In genomic region chr11:78182450-78182849, GRCm38 (mm10) we compare ENCODE assay signal across 8 mouse cellular contexts. TPM values are rescaled to one million over a fixed set of nuclear protein-coding genes. Genes with fewer than 3 reads are reported as not detected.
DNase-seq lines count a peak whose midpoint lies in the region; ATAC-seq and TF ChIP-seq lines count a peak whose summit lies in the region.

No protein-coding gene starts in this region.

- peak overlapping the region; percentile 97 for H3K27ac ChIP-seq in layer of hippocampus, adult 2 months
- peak overlapping the region; percentile 99 for H3K27ac ChIP-seq in embryonic facial prominence, embryonic 10.5 days (replicated peaks)
- H3K27ac ChIP-seq in midbrain, postnatal 0 days (ENCODE audit: low read depth, low read length), result peak overlapping the region; percentile 93; the same call in 1 of the 2 replicates

- no peak for DNase-seq in layer of hippocampus, adult 2 months (ENCODE audit: low spot score in 2 of 2)
- DNase-seq in layer of hippocampus, adult 9-11 months, result no peak
- DNase-seq in embryonic facial prominence, embryonic 10.5 days (ENCODE audit: low spot score), result no peak
- peak; percentile 42 for DNase-seq in induced T-regulatory cell, adult 2 months (ENCODE audit: low read depth)
- DNase-seq in midbrain, postnatal 0 days (ENCODE audit: low spot score), result no peak
- DNase-seq in left cerebral cortex, adult 11 months (ENCODE audit: low spot score), result no peak
- no peak for DNase-seq in B cell, adult 2 months

- H3K36me3 ChIP-seq in embryonic facial prominence, embryonic 10.5 days (replicated peaks), result peaks cover 41% of the 10 kb centered on the region
- peaks cover 19% of the 10 kb centered on the region for H3K36me3 ChIP-seq in midbrain, postnatal 0 days (ENCODE audit: insufficient read depth, low read length)

- no peak for TF ChIP-seq CTCF in layer of hippocampus, adult 2 months (conservative IDR thresholded peaks at IDR 0.05)
- no peak for TF ChIP-seq CTCF in midbrain, postnatal 0 days (IDR thresholded peaks at IDR 0.05)

- peak overlapping the region; percentile 65 for H3K4me2 ChIP-seq in midbrain, postnatal 0 days (ENCODE audit: low read depth, low read length, poor library complexity, severe bottlenecking)

- H3K4me1 ChIP-seq in embryonic facial prominence, embryonic 10.5 days, result peaks cover 58% of the 10 kb centered on the region
- peaks cover 8% of the 10 kb centered on the region; the same call in 1 of the 2 replicates for H3K4me1 ChIP-seq in midbrain, postnatal 0 days (ENCODE audit: insufficient read depth, low read length)

- peak overlapping the region; percentile 94 for H3K9ac ChIP-seq in midbrain, postnatal 0 days (replicated peaks; ENCODE audit: low read length, poor library complexity, severe bottlenecking)

- H3K27me3 ChIP-seq in embryonic facial prominence, embryonic 10.5 days (replicated peaks; ENCODE audit: low read depth, poor library complexity, severe bottlenecking), result no peaks in the 10 kb centered on the region
- H3K27me3 ChIP-seq in midbrain, postnatal 0 days (ENCODE audit: insufficient read depth, low read length), result no peaks in the 10 kb centered on the region

- H3K4me3 ChIP-seq in layer of hippocampus, adult 2 months, result peak overlapping the region; percentile 100
- peak overlapping the region; percentile 95 for H3K4me3 ChIP-seq in embryonic facial prominence, embryonic 10.5 days
- H3K4me3 ChIP-seq in midbrain, postnatal 0 days (ENCODE audit: low read depth, low read length), result peak overlapping the region; percentile 82

- H3K9me3 ChIP-seq in embryonic facial prominence, embryonic 10.5 days, result no peaks in the 10 kb centered on the region
- H3K9me3 ChIP-seq in midbrain, postnatal 0 days (ENCODE audit: low read length), result no peaks in the 10 kb centered on the region

- 10% methylated on average over 7 of the region's 7 CpGs for WGBS in embryonic facial prominence, embryonic 10.5 days
- WGBS in midbrain, postnatal 0 days, result 11% methylated on average over 7 of the region's 7 CpGs

- ATAC-seq in midbrain, postnatal 0 days (ENCODE audit: low FRiP score), result no peak
- ATAC-seq in megakaryocyte-erythroid progenitor cell, adult 5-6 weeks (replicated peaks; ENCODE audit: low FRiP score, low TSS enrichment, poor library complexity, severe bottlenecking), result no peak

RNA-seq across cellular contexts. Expression of gene Rpl23a, which starts 0.9 kb away (rescaled TPM):
- 100 to 1,000 TPM; 747 to 755 TPM for total RNA-seq in layer of hippocampus, adult 2 months (2021)
- 1,123 and 1,138 TPM in 2 replicates for polyA plus RNA-seq in embryonic facial prominence, embryonic 10.5 days (2016; fragmentation: Nextera tagmentation; extraction: Ambion mirVana)
- 753 and 863 TPM in 2 replicates for total RNA-seq in midbrain, postnatal 0 days (2014; rRNA removed)
- polyA plus RNA-seq in midbrain, postnatal 0 days (2015; fragmentation: Nextera tagmentation; extraction: Ambion mirVana), result 853 and 860 TPM in 2 replicates
- total RNA-seq in megakaryocyte-erythroid progenitor cell, adult 5-6 weeks (2014; fragmentation: Nextera tagmentation), result 5,168 and 5,735 TPM in 2 replicates
- 4,325 and 4,755 TPM in 2 replicates for total RNA-seq in megakaryocyte-erythroid progenitor cell, adult 5-6 weeks (2017)

RNA-seq across cellular contexts. Expression of gene Rab34, which starts 5.8 kb away (rescaled TPM):
- 10 to 100 TPM; 33.3 TPM for total RNA-seq in layer of hippocampus, adult 2 months (2021)
- polyA plus RNA-seq in embryonic facial prominence, embryonic 10.5 days (2016; fragmentation: Nextera tagmentation; extraction: Ambion mirVana), result 107 and 123 TPM in 2 replicates
- total RNA-seq in midbrain, postnatal 0 days (2014; rRNA removed), result 71.3 and 78.4 TPM in 2 replicates
- 65.0 and 65.5 TPM in 2 replicates for polyA plus RNA-seq in midbrain, postnatal 0 days (2015; fragmentation: Nextera tagmentation; extraction: Ambion mirVana)
- 4.8 TPM in 1 of 2 replicates, not detected in the other for total RNA-seq in megakaryocyte-erythroid progenitor cell, adult 5-6 weeks (2014; fragmentation: Nextera tagmentation)
- total RNA-seq in megakaryocyte-erythroid progenitor cell, adult 5-6 weeks (2017), result not detected in 2 replicates

RNA-seq across cellular contexts. Expression of gene Tlcd1, which starts 5.9 kb away (rescaled TPM):
- total RNA-seq in layer of hippocampus, adult 2 months (2021), result 10 to 100 TPM; 21.1 to 24.3 TPM
- 8.8 and 9.2 TPM in 2 replicates for polyA plus RNA-seq in embryonic facial prominence, embryonic 10.5 days (2016; fragmentation: Nextera tagmentation; extraction: Ambion mirVana)
- 12.6 and 24.0 TPM in 2 replicates for total RNA-seq in midbrain, postnatal 0 days (2014; rRNA removed)
- polyA plus RNA-seq in midbrain, postnatal 0 days (2015; fragmentation: Nextera tagmentation; extraction: Ambion mirVana), result 18.1 and 25.4 TPM in 2 replicates
- 24.4 and 25.2 TPM in 2 replicates for total RNA-seq in megakaryocyte-erythroid progenitor cell, adult 5-6 weeks (2014; fragmentation: Nextera tagmentation)
- 13.3 and 19.6 TPM in 2 replicates for total RNA-seq in megakaryocyte-erythroid progenitor cell, adult 5-6 weeks (2017)

RNA-seq across cellular contexts. Expression of gene Nek8, which starts 6.0 kb away (rescaled TPM):
- 1 to 10 TPM; 2.6 to 3.3 TPM for total RNA-seq in layer of hippocampus, adult 2 months (2021)
- polyA plus RNA-seq in embryonic facial prominence, embryonic 10.5 days (2016; fragmentation: Nextera tagmentation; extraction: Ambion mirVana), result 13.5 and 15.3 TPM in 2 replicates
- total RNA-seq in midbrain, postnatal 0 days (2014; rRNA removed), result 7.1 and 7.6 TPM in 2 replicates
- 4.5 and 5.7 TPM in 2 replicates for polyA plus RNA-seq in midbrain, postnatal 0 days (2015; fragmentation: Nextera tagmentation; extraction: Ambion mirVana)
- total RNA-seq in megakaryocyte-erythroid progenitor cell, adult 5-6 weeks (2014; fragmentation: Nextera tagmentation), result 26.7 and 38.5 TPM in 2 replicates
- 3.7 and 7.4 TPM in 2 replicates for total RNA-seq in megakaryocyte-erythroid progenitor cell, adult 5-6 weeks (2017)

RNA-seq across cellular contexts. Expression of gene Proca1, which starts 10.7 kb away (rescaled TPM):
- 1 to 10 TPM; 3.7 to 5.5 TPM for total RNA-seq in layer of hippocampus, adult 2 months (2021)
- polyA plus RNA-seq in embryonic facial prominence, embryonic 10.5 days (2016; fragmentation: Nextera tagmentation; extraction: Ambion mirVana), result 1.6 and 2.3 TPM in 2 replicates
- 1.0 TPM in 2 replicates for total RNA-seq in midbrain, postnatal 0 days (2014; rRNA removed)
- 3.3 and 4.8 TPM in 2 replicates for polyA plus RNA-seq in midbrain, postnatal 0 days (2015; fragmentation: Nextera tagmentation; extraction: Ambion mirVana)
- total RNA-seq in megakaryocyte-erythroid progenitor cell, adult 5-6 weeks (2014; fragmentation: Nextera tagmentation), result not detected in 2 replicates
- 1.2 TPM in 1 of 2 replicates, not detected in the other for total RNA-seq in megakaryocyte-erythroid progenitor cell, adult 5-6 weeks (2017)

Comparison
In these comparisons a context has a peak if more than half of its experiments do, and no peak if none do; other contexts are left out.
1. RNA of gene Rab34, which starts 5.8 kb away (total RNA-seq): 71.3 to 78.4 TPM in midbrain, postnatal 0 days and 33.3 TPM in layer of hippocampus, adult 2 months; 4.8 TPM in megakaryocyte-erythroid progenitor cell, adult 5-6 weeks; every median in the first group is over 4 times any median in the second.
2. Peak in every context shown above with its lines, with median percentiles within 50 percentile points of each other: H3K27ac ChIP-seq and H3K4me3 ChIP-seq.